Mouse (Mus musculus): Measurements from ENCODE around the gene Txn1.

Txn1 gene

GRCm38 (mm10) chr4:57896631-57897030 lies 59.6 kb downstream of the Txn1 start:
- DNase-seq (ENCODE audit: low spot score), result no peak

- DNase-seq (ENCODE audit: low spot score), result no peak
Measured at GRCm38 (mm10) chr4:57895902-57896301, 60.3 kb downstream of the Txn1 start.

GRCm38 (mm10) chr4:57895140-57895539 lies 61.1 kb downstream of the Txn1 start:
- DNase-seq (ENCODE audit: low spot score), result no peak
